Mouse (Mus musculus): ENCODE data around the gene Junb. TPM values are rescaled to one million over a fixed set of nuclear protein-coding genes. Genes with fewer than 3 reads are reported as not detected.

The Junb gene
- 0.99 TPM for polyA plus RNA-seq (2014; fragmentation: Illumina TruSeq; extraction: RNeasy Lipid Tissue Mini Kit (QIAGEN cat#74804); ENCODE audit: low read depth, low replicate concordance)

GRCm38 (mm10) chr8:84978248-84978940 is at the start of gene Junb:
Junb (minus strand) TSS chr8:84978718.

DNA sequence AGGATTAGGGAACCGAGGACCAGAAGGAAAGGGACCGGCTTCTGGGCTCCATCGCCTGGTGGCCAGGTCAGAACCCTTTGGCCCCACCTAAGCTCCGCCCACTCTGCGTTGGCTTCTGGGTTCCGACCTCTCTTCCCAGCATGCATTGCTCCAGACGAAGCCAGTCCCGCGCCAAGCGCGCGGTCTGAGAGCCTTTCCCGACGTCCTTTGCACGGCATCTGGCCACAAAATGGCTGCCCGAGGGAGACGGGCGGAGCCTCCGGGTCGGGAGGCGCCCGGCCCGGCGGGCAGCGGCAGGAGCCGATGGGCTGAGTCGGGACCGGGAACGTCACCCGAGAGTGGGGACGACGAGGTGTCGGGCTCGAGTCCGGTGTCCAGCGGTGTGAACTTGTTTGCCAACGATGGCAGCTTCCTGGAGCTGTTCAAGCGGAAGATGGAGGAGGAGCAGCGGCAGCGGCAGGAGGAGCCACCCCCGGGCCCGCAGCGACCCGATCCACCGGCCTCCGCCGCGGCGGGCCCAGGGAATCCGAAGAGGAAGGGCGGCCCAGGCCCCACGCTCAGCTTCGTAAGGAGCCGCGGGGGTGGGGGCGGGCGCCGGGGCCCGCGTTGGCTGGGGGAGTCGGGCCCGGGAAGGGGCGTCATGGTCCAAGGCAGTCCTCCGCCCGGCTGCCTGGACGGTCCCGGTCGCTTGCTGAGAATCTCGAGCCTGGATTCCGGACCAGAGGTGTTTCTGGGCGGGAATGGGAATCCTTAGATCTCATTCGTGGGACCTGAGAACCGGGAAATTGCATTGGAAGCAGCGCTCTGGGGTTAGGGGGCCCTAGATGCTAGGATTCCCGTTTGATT is 48.4 kb upstream of the Junb start, which contains the start of gene Trir:
Gene Trir (plus strand): TSS at position 154 of the 846 bp plus-strand sequence.

GRCm38 (mm10) chr8:85025098-85025932 is 46.8 kb upstream of the Junb start, which contains the start of gene Asna1:
Asna1 (minus strand) TSS chr8:85025281.

GRCm38 (mm10) chr8:85014431-85014830 is 35.9 kb upstream of the Junb start, which contains the start of gene Best2:
Best2 (minus strand) TSS chr8:85014531.

GRCm38 (mm10) chr8:84990349-84990748 is 11.8 kb upstream of the Junb start, which contains the start of gene Hook2:
Hook2 (plus strand) TSS chr8:84990603.

DNA sequence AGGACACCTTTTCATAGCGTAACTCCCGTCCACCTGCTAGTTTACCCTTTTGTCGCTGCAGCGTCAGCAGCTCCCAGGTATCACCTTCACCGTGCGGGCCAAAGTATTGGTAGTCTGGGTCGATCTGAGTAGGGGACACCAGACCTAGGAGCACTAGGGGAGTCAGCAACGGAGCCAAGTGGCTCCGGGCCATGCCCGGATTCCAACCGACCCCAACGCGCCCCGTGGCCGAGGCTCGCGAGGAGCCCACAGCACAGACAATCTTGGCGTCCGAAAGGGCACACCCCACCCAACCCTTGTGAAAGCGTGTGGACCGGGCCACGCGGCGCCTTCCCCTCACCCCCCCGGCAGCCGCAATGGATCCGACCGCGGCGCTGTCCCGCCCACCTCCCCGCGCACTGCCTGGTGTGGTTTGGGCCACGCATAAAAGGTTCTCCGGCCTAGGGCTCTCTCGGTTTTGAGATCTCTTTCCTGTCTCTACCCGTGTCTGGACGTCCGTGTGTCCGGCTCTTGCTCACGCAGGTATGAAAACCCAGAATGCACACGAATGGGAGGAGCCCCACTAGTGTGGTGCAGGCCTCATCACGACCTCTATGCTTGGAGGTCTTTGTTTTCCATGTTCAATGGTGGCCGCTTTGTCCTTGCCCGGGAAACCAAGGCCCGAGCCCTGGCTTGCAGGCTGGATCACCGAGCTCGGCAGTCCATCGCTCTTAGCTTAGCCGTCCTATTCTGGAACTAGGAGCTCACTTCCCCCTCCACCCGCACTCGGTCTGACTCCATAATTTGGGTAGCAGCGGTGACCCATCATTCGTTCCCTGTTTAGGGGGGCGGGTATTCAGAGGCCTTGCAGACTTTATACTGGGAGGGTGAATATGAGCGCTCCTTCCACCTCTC is 9.0 kb downstream of the Junb start, which contains the start of the genes Gm49661, Prdx2 and Rnaseh2a:
Gene Gm49661 (minus strand): TSS at position 193 of the 894 bp plus-strand sequence.
Gene Prdx2 (plus strand): TSS at position 347 of the 894 bp plus-strand sequence.
Gene Rnaseh2a (minus strand): TSS at position 527 of the 894 bp plus-strand sequence.

GRCm38 (mm10) chr8:84946528-84947240 is 31.8 kb downstream of the Junb start, which contains the start of gene Rtbdn:
Rtbdn (plus strand) TSS chr8:84946991.

GRCm38 (mm10) chr8:84936962-84937546 is 41.5 kb downstream of the Junb start, which contains the start of gene Mast1:
Mast1 (minus strand) TSS chr8:84937359.

Other genes starting within 250 kb of the Junb start
- 13.9 TPM for gene Nfix, start 178.4 kb downstream of the Junb start, polyA plus RNA-seq (2014; fragmentation: Illumina TruSeq; extraction: RNeasy Lipid Tissue Mini Kit (QIAGEN cat#74804); ENCODE audit: low read depth, low replicate concordance)
- 5.4 TPM for gene Dand5, start 155.9 kb downstream of the Junb start, polyA plus RNA-seq (2014; fragmentation: Illumina TruSeq; extraction: RNeasy Lipid Tissue Mini Kit (QIAGEN cat#74804); ENCODE audit: low read depth, low replicate concordance)
- gene Gadd45gip1, start 147.2 kb downstream of the Junb start, polyA plus RNA-seq (2014; fragmentation: Illumina TruSeq; extraction: RNeasy Lipid Tissue Mini Kit (QIAGEN cat#74804); ENCODE audit: low read depth, low replicate concordance) = 2.3 TPM
- 9.2 TPM for gene Rad23a, start 138.1 kb downstream of the Junb start, polyA plus RNA-seq (2014; fragmentation: Illumina TruSeq; extraction: RNeasy Lipid Tissue Mini Kit (QIAGEN cat#74804); ENCODE audit: low read depth, low replicate concordance)
- 638 TPM for gene Calr, start 131.8 kb downstream of the Junb start, polyA plus RNA-seq (2014; fragmentation: Illumina TruSeq; extraction: RNeasy Lipid Tissue Mini Kit (QIAGEN cat#74804); ENCODE audit: low read depth, low replicate concordance)
- gene Farsa, start 121.7 kb downstream of the Junb start, polyA plus RNA-seq (2014; fragmentation: Illumina TruSeq; extraction: RNeasy Lipid Tissue Mini Kit (QIAGEN cat#74804); ENCODE audit: low read depth, low replicate concordance) = 4.7 TPM
- gene Syce2, start 106.6 kb downstream of the Junb start, polyA plus RNA-seq (2014; fragmentation: Illumina TruSeq; extraction: RNeasy Lipid Tissue Mini Kit (QIAGEN cat#74804); ENCODE audit: low read depth, low replicate concordance) = 6.2 TPM
- 51.8 TPM for gene Gcdh, start 84.8 kb downstream of the Junb start, polyA plus RNA-seq (2014; fragmentation: Illumina TruSeq; extraction: RNeasy Lipid Tissue Mini Kit (QIAGEN cat#74804); ENCODE audit: low read depth, low replicate concordance)
- gene Klf1, start 76.8 kb downstream of the Junb start, polyA plus RNA-seq (2014; fragmentation: Illumina TruSeq; extraction: RNeasy Lipid Tissue Mini Kit (QIAGEN cat#74804); ENCODE audit: low read depth, low replicate concordance) = not detected
- 10.7 TPM for gene Dnase2a, start 70.2 kb downstream of the Junb start, polyA plus RNA-seq (2014; fragmentation: Illumina TruSeq; extraction: RNeasy Lipid Tissue Mini Kit (QIAGEN cat#74804); ENCODE audit: low read depth, low replicate concordance)
- gene Mast1, start 41.4 kb downstream of the Junb start, polyA plus RNA-seq (2014; fragmentation: Illumina TruSeq; extraction: RNeasy Lipid Tissue Mini Kit (QIAGEN cat#74804); ENCODE audit: low read depth, low replicate concordance) = not detected
- not detected for gene Rtbdn, start 31.7 kb downstream of the Junb start, polyA plus RNA-seq (2014; fragmentation: Illumina TruSeq; extraction: RNeasy Lipid Tissue Mini Kit (QIAGEN cat#74804); ENCODE audit: low read depth, low replicate concordance)
- gene Gm49661, start 9.3 kb downstream of the Junb start, polyA plus RNA-seq (2014; fragmentation: Illumina TruSeq; extraction: RNeasy Lipid Tissue Mini Kit (QIAGEN cat#74804); ENCODE audit: low read depth, low replicate concordance) = not detected
- 79.1 TPM for gene Prdx2, start 9.1 kb downstream of the Junb start, polyA plus RNA-seq (2014; fragmentation: Illumina TruSeq; extraction: RNeasy Lipid Tissue Mini Kit (QIAGEN cat#74804); ENCODE audit: low read depth, low replicate concordance)
- 7.6 TPM for gene Rnaseh2a, start 9.0 kb downstream of the Junb start, polyA plus RNA-seq (2014; fragmentation: Illumina TruSeq; extraction: RNeasy Lipid Tissue Mini Kit (QIAGEN cat#74804); ENCODE audit: low read depth, low replicate concordance)
- gene Hook2, start 11.9 kb upstream of the Junb start, polyA plus RNA-seq (2014; fragmentation: Illumina TruSeq; extraction: RNeasy Lipid Tissue Mini Kit (QIAGEN cat#74804); ENCODE audit: low read depth, low replicate concordance) = 1.8 TPM
- not detected for gene Best2, start 35.8 kb upstream of the Junb start, polyA plus RNA-seq (2014; fragmentation: Illumina TruSeq; extraction: RNeasy Lipid Tissue Mini Kit (QIAGEN cat#74804); ENCODE audit: low read depth, low replicate concordance)
- gene Asna1, start 46.6 kb upstream of the Junb start, polyA plus RNA-seq (2014; fragmentation: Illumina TruSeq; extraction: RNeasy Lipid Tissue Mini Kit (QIAGEN cat#74804); ENCODE audit: low read depth, low replicate concordance) = 16.1 TPM
- 15.8 TPM for gene Trir, start 48.1 kb upstream of the Junb start, polyA plus RNA-seq (2014; fragmentation: Illumina TruSeq; extraction: RNeasy Lipid Tissue Mini Kit (QIAGEN cat#74804); ENCODE audit: low read depth, low replicate concordance)
- gene Tnpo2, start 58.2 kb upstream of the Junb start, polyA plus RNA-seq (2014; fragmentation: Illumina TruSeq; extraction: RNeasy Lipid Tissue Mini Kit (QIAGEN cat#74804); ENCODE audit: low read depth, low replicate concordance) = 18.2 TPM
- 1.0 TPM for gene Fbxw9, start 81.3 kb upstream of the Junb start, polyA plus RNA-seq (2014; fragmentation: Illumina TruSeq; extraction: RNeasy Lipid Tissue Mini Kit (QIAGEN cat#74804); ENCODE audit: low read depth, low replicate concordance)
- gene Gm5741, start 89.3 kb upstream of the Junb start, polyA plus RNA-seq (2014; fragmentation: Illumina TruSeq; extraction: RNeasy Lipid Tissue Mini Kit (QIAGEN cat#74804); ENCODE audit: low read depth, low replicate concordance) = not detected
- 14.2 TPM for gene Dhps, start 93.0 kb upstream of the Junb start, polyA plus RNA-seq (2014; fragmentation: Illumina TruSeq; extraction: RNeasy Lipid Tissue Mini Kit (QIAGEN cat#74804); ENCODE audit: low read depth, low replicate concordance)
- 10.6 TPM for gene Wdr83os, start 102.0 kb upstream of the Junb start, polyA plus RNA-seq (2014; fragmentation: Illumina TruSeq; extraction: RNeasy Lipid Tissue Mini Kit (QIAGEN cat#74804); ENCODE audit: low read depth, low replicate concordance)
- gene Wdr83, start 102.6 kb upstream of the Junb start, polyA plus RNA-seq (2014; fragmentation: Illumina TruSeq; extraction: RNeasy Lipid Tissue Mini Kit (QIAGEN cat#74804); ENCODE audit: low read depth, low replicate concordance) = 2.3 TPM
- gene Man2b1, start 104.6 kb upstream of the Junb start, polyA plus RNA-seq (2014; fragmentation: Illumina TruSeq; extraction: RNeasy Lipid Tissue Mini Kit (QIAGEN cat#74804); ENCODE audit: low read depth, low replicate concordance) = 5.0 TPM
- 2.5 TPM for gene Zfp791, start 144.4 kb upstream of the Junb start, polyA plus RNA-seq (2014; fragmentation: Illumina TruSeq; extraction: RNeasy Lipid Tissue Mini Kit (QIAGEN cat#74804); ENCODE audit: low read depth, low replicate concordance)
- not detected for gene Cks1brt, start 173.2 kb upstream of the Junb start, polyA plus RNA-seq (2014; fragmentation: Illumina TruSeq; extraction: RNeasy Lipid Tissue Mini Kit (QIAGEN cat#74804); ENCODE audit: low read depth, low replicate concordance)
- gene Olfr371, start 247.3 kb upstream of the Junb start, polyA plus RNA-seq (2014; fragmentation: Illumina TruSeq; extraction: RNeasy Lipid Tissue Mini Kit (QIAGEN cat#74804); ENCODE audit: low read depth, low replicate concordance) = not detected